Mouse (Mus musculus) megakaryocyte progenitor cell, adult 5-6 weeks (primary cell): ENCODE data around the gene Pip4k2b. TPM values are rescaled to one million over a fixed set of nuclear protein-coding genes. Genes with fewer than 3 reads are reported as not detected.
"Not testable (repeated sequence)": the region's sequence is repeated elsewhere in the genome, so short reads cannot be mapped to it uniquely, and the experiment has no call there.

Experiments used
- ATAC-seq: replicated peaks from 2 replicates; pipeline ENCODE4 v1.8.0; 2016; ENCODE audit warnings: mild to moderate bottlenecking, moderate TSS enrichment, inconsistent platforms; ENCODE audit not compliant: poor library complexity
- total RNA-seq, 2 experiments: library from RNA; stranded (forward) in 1 of 2; stranded (reverse) in 1 of 2; fragments of 157-497, 149-512 nt in 1 of 2; fragments of 200-1000 nt in 1 of 2; gene quantifications; 2 replicates each; pipeline versions ENCODE4 v1.2.3 to v1.2.4; 2015 to 2017

Gene Pip4k2b
- total RNA-seq (2015): 16.9 and 17.6 TPM in 2 replicates
- total RNA-seq (2017): 17.2 and 28.6 TPM in 2 replicates

DNA sequence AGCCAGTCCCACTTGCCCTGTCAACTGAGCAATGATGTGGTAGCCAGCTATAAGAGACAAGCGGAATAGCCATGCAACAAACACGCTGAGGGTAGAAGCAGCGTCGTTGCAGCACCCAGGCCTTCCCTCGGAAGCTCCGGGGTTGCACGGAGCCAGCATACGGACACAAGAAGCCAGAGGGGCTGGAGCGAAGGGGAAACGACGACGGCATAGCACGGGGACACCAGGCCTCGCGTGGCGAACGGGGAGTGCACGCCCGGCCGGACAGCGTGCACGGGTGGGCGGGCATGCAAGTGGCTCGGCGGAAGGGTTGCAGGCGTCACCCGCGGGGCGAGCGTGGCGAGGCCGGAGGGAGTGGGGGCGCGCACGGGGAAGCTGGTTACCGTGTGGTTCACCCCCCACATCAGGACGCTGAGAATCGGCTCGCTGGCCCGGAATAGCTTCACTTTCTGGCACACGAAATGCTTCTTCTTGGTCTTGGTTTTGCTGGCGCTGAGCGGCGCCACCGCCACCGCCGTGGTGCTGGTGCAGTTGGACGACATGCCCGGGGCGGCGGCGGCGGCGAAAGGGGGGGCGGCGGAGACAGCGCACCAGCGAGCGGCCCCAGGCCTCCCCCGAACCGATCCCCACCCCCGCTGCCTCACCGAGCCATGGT lies at the start of gene Pip4k2b:
Gene Pip4k2b, minus strand, starts transcription at position 642 of the 655 bp plus-strand sequence.
- ATAC-seq: 0 out of 2 replicates have a peak, but pooled peaks have one; percentile 9

DNA sequence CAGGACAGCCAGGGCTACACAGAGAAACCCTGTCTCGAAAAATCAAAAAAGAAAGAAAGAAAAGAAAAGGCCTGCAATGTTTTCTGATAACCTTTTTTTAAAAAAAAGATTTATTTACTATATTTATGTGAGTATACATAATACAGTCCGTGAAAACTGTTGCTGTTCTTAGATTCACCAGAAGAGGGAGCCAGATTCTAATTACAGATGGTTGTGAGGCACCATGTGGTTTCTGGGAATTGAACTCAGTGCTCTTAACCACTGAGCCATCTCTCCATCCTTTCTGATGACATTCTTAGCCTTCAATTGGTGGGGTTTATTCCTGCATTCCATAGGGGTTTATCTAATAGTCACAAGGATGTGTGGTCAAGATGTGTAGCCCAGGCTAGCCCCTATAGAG lies 48.7 kb upstream of the Pip4k2b start:
- ATAC-seq: peak; percentile 79

DNA sequence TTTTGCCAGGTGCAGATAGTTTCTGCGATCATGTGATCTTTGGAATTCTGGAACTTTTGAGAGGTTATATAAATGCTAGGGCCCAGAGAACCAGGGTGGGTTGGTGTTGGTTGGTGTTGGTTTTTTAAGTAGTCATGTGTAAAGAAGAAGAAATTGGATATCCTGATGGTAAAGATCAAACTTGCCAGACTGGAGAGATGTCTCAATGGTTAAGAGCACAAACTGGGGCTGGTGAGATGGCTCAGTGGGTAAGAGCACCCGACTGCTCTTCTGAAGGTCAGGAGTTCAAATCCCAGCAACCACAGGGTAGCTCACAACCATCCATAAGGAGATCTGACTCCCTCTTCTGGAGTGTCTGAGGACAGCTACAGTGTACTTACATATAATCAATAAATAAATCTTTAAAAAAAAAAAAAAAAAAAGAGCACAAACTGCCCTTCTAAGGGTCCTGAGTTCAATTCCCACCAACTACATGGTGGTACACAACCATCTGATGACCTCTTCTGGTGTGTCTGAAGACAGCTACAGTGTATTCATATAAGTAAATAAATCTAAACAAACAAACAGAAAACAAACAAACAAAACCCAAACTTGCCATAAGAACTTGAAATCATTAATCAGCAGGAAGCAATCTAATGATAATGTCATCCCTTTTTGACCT lies 46.4 kb upstream of the Pip4k2b start:
- not testable (repeated sequence) for ATAC-seq

DNA sequence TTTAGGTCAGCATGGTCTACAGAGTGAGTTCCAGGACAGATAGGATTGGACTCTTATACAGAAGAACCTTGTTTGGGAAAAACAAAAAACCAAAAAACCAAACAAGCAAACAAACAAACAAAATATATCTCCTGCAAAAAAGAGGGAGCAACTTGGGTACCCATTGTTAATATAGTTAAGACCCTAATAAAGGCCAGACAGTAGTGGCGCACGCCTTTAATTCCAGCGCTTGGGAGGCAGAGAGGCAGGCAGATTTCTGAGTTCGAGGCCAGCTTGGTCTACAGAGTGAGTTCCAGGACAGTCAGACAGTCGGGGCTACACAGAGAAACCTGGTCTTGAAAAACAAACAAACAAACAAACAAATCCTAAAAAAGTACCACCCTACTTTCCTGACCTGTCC lies 45.2 kb upstream of the Pip4k2b start:
- ATAC-seq: no peak

DNA sequence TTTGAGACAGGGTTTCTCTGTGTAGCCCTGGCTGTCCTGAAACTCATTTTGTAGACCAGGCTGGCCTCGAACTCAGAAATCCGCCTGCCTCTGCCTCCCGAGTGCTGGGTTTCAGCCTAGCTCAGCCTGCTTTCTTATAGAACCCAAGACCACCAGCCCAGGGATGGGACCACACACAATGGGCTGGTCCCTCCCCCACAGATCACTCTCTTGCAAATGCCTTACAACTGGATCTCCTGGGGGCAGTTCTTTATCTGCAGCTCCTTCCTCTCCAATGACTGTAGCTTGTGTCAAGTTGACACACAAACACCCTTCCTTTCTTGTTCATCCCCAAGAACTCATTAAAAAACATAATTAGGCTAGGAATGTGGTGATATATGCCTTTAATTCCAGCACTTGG lies 43.5 kb upstream of the Pip4k2b start:
- no peak for ATAC-seq

DNA sequence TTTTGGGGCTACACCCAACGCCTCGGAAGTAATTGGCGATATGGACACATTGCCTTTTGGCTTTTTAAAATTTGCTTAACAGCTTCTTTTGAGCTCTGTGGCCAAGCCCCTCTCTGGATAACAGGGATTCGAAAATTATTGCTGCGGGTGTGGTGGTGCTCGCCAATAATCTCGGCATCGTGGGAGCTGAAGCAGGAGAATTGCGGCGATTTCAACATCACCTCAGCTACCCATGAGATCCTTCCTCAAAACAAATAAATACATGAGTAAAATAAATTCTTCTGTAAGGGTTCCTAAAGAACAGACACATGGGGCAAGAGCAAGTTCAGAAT lies 38.0 kb upstream of the Pip4k2b start:
- ATAC-seq: no peak

DNA sequence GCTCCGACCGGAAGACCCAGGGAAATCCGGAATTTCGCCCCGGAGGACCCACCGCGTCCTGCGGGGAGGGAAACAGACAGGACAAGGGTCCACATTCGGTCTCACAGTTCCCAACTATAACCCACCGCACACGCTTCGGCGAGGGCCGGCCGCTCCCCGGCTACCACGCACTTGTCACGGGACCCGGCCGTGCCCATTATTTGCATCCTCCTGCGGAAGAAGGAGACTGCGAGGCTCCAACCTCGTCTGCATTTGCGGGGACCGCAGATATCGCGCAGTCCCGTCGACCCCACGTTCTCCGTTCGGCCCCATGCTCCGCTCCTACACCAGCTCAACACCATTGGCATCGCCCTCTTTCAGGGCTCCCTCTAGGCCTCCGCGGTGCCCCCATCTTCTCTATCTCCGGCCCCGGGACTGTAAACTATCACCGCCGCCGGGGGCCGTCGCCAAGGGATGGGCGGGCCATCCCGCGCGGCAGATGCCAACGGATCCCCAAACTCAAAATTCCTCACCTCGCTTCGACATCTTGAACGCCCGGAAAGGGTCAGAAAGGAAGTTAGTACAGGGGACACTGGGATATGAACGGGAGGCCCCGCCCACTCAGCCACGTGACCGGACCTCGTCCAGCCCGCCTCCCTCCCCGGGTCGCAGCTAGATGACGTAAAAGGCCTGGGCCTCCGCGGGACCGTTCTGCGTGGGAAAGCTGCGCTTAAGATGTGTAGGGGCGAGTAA lies 37.5 kb upstream of the Pip4k2b start, which contains the start of gene Rpl23:
Gene Rpl23, minus strand, starts transcription at position 606 of the 732 bp plus-strand sequence.
- peak; percentile 95 for ATAC-seq

DNA sequence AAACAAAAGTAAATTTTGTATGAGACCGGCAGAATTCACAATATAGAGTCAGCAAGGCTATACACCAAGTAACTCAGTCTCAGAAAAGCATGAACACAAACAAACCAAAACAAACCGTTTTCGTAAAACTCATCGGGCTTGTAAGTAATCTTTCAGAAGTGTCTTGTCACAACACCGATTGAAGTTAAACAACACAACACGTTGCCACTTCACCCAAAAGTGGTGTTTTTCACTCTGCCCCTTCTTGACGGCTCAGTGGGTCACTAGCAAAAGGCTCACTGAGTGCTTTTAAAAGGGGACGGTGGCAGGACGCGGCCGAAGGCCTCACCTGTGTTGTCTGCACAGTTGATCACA lies 37.0 kb upstream of the Pip4k2b start:
- no peak for ATAC-seq

DNA sequence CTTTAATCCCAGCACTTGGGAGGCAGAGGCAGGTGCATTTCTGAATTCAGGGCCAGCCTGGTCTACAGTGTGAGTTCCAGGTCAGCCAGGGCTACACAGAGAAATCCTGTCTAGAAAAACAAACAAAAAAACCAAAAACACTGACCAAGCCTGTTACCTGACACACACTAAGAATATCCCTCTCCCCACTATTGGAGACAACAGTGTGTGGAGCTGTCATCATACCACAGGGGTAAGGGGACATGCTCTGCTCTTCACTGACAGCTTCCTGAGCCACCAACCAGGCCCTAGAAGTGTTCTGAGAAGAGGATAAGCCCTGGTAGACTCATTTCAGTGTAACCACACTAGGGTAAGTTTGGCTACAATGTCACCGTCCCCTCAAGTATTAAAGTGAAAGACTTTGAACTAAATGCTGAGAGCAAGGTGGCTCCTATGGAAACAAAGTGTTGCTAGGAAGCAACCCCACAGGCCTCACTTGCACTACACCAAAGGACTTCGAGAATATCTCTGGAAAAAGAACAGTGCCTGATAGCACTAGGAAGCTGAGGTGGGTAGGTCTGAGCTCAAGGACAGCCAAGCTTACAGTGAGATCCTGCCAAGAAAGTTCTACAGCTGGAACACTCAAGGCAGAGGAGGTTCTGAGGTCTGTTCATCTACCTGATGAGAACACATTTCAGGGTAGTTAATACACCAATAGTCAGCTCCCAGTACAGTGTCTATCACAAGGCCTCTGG lies 35.6 kb upstream of the Pip4k2b start:
- no peak for ATAC-seq

DNA sequence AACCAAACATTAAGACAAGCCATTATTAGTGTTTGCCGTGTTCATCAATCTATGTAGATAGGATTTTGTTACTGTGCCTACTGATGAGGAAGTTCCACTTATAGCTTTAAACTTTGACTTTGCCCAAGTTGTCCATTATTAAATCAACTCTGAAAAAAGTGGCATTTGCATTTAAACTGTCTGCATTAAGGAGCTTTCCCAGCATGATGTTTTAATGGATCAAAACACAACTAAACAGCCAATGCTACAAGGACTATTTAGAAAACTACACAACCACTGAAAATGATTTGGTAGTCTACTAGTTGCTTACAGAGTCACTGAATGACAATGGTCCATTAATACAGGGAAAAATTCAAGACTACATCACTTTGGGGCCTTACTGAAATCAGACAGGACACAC lies 34.4 kb upstream of the Pip4k2b start:
- no peak for ATAC-seq

DNA sequence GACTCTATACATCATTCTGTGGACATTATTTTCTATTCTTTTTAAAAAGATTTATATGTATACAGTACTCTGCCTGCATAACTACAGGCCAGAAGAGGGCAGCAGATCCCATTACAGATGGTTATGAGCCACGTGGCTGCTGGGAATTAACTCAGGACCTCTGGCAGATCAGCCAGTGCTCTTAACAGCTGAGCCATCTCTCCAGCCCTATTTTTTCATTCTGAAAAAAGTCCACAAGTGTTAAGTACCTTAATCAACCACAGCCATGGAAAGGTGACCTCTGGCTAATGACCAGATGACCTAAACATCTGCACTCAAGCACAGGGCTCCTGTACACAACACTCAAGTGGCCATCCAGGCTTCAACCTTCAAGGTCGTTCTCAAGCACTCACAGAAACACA lies 32.6 kb upstream of the Pip4k2b start:
- ATAC-seq: peak; percentile 35; the same call in 1 of the 2 replicates

DNA sequence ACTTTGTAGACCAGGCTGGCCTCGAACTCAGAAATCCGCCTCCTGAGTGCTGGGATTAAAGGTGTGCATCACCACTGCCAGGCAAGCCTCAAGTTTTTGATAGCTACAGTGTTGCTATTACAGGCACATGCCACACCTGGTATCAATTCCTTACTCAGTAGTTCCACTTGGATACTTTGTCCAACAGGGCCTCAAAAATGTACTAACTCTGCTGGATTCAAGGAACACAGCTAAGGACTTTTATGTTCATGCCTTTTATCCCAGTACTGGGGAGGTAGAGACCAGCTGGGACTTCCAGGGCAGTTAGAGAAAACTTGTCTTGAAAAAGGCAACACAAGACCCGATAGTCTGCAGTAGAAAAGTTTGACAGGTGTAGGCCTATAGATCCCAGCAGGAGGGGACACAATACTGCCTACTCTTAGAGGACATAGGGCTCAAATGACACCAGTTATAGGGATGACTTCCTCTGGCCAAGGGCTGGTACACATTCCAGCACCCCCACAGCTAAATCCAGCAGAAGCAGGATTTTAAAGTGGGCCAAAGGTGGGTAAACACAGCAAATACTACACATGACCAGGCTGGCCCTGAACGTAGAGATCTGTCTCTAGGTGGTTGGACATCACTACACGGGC lies 32.1 kb upstream of the Pip4k2b start:
- ATAC-seq: peak; percentile 11; the same call in 1 of the 2 replicates

DNA sequence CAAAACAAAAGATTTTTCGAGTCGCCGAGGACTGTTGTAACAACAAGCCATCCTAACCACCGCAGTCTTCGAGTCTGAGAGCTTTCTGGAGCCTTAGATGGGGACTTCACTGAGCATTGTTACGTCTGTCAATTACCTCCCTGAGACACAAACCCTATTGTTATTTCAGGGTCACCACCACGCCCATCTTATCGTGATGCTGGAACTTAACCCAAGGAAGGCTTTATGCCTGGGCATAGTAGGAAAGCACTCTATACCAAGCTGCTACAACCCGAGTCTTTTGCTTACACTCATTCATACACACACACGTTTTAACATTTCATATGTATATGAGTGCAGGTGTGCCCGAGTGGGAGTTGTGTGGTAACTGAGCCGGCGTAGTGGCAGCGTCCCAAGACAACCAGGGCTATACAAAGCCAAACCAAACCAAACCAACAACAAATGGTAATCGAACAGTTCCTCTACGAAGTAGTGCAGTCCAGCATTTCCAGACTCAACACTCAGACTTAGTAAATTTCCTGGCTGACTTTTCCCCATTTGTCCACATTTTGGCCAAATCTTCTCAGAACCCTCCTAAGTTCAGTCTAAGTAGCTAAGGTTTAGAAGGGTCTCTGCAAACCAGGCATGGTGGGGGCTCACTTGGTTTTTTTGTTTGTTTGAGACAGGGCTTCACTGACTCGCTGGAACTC lies 31.4 kb upstream of the Pip4k2b start, which contains the start of gene 1700001P01Rik:
Gene 1700001P01Rik, minus strand, starts transcription at position 111 of the 689 bp plus-strand sequence.
- peak; percentile 14; the same call in 1 of the 2 replicates for ATAC-seq

DNA sequence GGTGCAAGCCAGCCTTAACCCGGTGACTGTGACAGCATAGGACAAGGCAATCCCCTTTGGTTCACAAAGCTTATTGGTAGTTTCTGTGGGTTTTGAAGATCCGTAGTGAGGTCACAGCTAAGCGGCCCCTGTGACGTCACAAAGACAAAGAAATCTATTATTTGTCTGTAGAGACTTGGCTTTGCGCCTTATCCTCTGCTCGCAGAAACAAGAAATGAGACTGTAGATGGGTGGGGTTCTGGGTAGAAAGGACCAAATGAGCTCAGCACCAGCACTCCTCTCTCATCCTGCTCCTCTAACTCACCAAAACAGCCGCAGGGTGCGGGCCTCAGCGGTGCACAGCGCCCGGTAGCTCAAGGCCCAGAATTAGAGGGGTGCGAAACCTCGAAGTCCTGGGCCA lies 30.7 kb upstream of the Pip4k2b start:
- peak; percentile 13; the same call in 1 of the 2 replicates for ATAC-seq

DNA sequence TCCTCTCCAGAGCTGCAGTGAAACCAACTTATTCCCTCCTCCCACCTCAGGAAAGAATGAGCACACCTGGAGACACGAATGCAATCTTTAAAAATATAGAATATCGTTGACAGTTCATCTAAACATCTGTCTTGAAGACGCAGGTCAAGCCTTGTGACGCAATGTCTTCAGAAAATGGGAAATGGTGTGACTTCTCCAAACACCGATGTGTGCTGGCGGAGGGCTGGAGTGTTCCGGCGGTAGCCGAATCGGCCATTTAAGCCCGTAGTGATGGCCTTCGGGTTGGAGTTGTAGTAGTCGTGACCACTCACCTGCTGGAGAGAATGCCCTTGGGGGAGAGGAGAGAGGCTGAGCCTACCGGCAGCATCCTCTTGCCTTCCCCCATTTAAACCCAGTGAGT lies 26.9 kb upstream of the Pip4k2b start:
- ATAC-seq: no peak

DNA sequence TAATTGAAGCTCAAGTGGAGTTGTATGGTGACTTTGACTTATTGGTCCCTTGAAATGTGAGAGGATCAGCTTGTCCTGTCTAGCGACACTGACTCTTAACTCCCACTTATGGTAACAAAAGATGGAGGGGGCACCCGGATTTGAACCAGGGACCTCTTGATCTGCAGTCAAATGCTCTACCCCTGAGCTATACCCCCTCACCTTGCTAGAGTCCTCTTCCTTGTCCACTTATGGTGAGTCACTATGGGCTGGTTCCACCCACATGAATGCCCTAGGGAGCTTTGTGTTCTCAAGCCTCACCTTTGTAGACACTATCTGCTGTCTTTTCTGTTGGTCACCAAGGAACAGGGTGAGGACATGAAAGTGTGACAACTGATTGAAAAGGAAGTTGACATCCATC lies 25.2 kb upstream of the Pip4k2b start:
- ATAC-seq: no peak

DNA sequence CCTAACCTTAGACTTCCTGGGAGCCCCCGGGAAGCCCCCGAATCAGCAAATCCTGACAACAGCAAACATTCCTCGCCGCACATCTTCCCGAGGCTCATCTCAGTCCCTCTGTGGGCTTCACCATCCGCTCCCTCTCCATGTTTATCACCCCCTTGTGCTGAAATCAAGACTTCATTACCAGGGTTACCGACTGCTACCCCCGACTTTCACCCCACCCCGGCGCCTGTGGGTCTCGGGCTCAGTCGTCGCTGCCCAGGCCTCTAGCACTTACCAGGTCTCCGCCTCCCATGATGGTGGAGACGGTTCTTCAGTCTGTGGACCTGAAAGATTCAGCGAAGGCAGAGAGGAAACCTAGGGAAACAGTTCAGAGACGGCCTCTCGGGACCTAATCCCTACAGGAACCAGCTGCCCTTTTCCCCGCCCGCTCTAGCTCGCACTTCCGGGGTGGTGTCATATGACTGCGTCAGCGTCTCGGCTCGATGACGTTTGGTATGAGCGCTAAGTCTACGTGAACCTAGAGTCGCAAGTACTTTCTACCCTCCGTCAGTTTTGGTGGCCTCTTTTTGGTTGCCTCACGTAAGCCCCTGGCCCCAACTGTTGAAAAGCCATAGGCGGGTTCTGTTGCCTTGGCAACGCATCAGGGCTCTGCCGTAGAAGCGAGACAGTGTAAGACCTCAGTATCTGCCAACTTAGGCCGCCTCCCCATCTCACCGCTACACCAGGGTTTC lies 21.8 kb upstream of the Pip4k2b start, which contains the start of gene Cwc25:
Gene Cwc25, minus strand, starts transcription at position 403 of the 728 bp plus-strand sequence.
- ATAC-seq: peak; percentile 99

DNA sequence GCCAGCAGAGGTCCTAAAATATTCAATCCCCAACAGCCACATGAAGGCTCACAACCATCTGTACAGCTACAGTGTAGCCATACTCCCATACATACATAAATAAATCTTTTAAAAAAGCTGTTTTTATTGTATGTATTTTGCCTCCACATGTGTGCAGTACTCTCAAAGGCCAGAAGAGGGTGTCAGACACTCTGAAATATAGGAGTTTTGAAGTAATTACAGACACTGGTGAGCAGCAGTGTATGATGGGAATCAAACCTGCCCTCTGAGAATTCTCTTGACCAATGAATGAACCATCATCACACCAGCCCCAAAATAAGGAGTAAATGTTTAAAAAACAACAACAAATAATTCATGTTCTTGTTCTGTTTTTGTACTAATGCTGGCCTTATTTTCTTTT lies 17.1 kb upstream of the Pip4k2b start:
- ATAC-seq: no peak

DNA sequence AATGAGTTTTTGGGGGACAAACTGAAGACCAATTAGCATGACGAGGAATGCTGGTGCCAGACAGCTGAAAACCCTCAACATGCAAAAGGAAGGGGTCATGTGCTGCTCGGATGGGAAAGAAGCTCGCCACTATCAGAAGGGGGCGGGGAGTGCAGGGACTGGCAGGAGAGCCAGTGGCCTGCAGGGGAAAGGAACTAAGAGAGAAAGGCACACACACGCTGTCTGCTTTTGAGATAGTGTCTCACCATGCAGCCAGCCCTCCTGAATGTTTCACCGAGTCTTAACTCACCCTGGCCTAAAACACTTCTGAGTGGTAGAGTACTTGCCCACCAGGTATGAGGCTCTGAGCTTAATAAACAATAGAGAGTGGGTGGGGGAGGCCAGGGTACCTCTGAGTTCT lies 14.4 kb upstream of the Pip4k2b start:
- ATAC-seq: no peak
